Mouse (Mus musculus): ENCODE measurements around the gene Naa30. TPM values are rescaled to one million over a fixed set of nuclear protein-coding genes. Genes with fewer than 3 reads are reported as not detected.

The Naa30 gene
- total RNA-seq (2018; cell fraction: chromatin; rRNA removed) = 10 to 100 TPM; 19.8 to 62.1 (median 41.4) TPM
- 10 to 100 TPM; 11.3 to 19.1 (median 15.4) TPM for total RNA-seq (2018; cell fraction: cytosol; rRNA removed)
- 10 to 100 TPM; 19.2 to 66.5 (median 33.9) TPM for total RNA-seq (2018; cell fraction: nucleus; rRNA removed)
- 12.2 to 15.5 TPM (median 13.6 TPM) in 3 replicates for polyA plus RNA-seq (2018)

GRCm38 (mm10) chr14:49171867-49172581 is at the start of gene Naa30:
Gene Naa30, plus strand, starts transcription at chr14:49172226.
- no peaks in the 10 kb centered on the region for H3K36me3 ChIP-seq (ENCODE audit: inconsistent target)
- under 1% methylated on average over 79 of the region's 86 CpGs for WGBS (ENCODE audit: missing documents)
- H3K79me2 ChIP-seq (ENCODE audit: inconsistent target) = peaks cover 41% of the 10 kb centered on the region
- 0 out of 2 replicates have a peak within 1 kb of the TSS, but pooled peaks have one; percentile 27 for H3K27ac ChIP-seq
- H3K4me3 ChIP-seq (ENCODE audit: inconsistent target) = peak within 1 kb of the TSS; percentile 44

- Histone ChIP-seq H3K27ac (no peak overlapping the region), H3K4me3 (ENCODE audit: inconsistent target) (no peak overlapping the region), H3K36me3 (ENCODE audit: inconsistent target) (no peaks in the 10 kb centered on the region), H3K79me2 (ENCODE audit: inconsistent target) (no peaks in the 10 kb centered on the region)
- 91% methylated on average over 23 of the region's 23 CpGs for WGBS (ENCODE audit: missing documents)
These were observed 44.8 kb upstream of the Naa30 start for GRCm38 (mm10) chr14:49127162-49127779.

GRCm38 (mm10) chr14:49128544-49129263 is 43.3 kb upstream of the Naa30 start:
- Histone ChIP-seq H3K79me2 (ENCODE audit: inconsistent target) (no peaks in the 10 kb centered on the region), H3K27ac (no peak overlapping the region), H3K36me3 (ENCODE audit: inconsistent target) (no peaks in the 10 kb centered on the region), H3K4me3 (ENCODE audit: inconsistent target) (no peak overlapping the region)
- 66% methylated on average over 10 of the region's 10 CpGs for WGBS (ENCODE audit: missing documents)

GRCm38 (mm10) chr14:49132391-49132790 is 39.6 kb upstream of the Naa30 start:
- Histone ChIP-seq H3K36me3 (ENCODE audit: inconsistent target) (no peaks in the 10 kb centered on the region), H3K79me2 (ENCODE audit: inconsistent target) (no peaks in the 10 kb centered on the region), H3K4me3 (ENCODE audit: inconsistent target) (no peak overlapping the region), H3K27ac (no peak overlapping the region)
- WGBS (ENCODE audit: missing documents) = 86% methylated on average over 3 of the region's 3 CpGs

GRCm38 (mm10) chr14:49138171-49138570 is 33.9 kb upstream of the Naa30 start:
- no peak overlapping the region for H3K27ac ChIP-seq
- 83% methylated on average over 1 of the region's 1 CpGs for WGBS (ENCODE audit: missing documents)
- H3K79me2 ChIP-seq (ENCODE audit: inconsistent target) = no peaks in the 10 kb centered on the region
- H3K4me3 ChIP-seq (ENCODE audit: inconsistent target) = no peak overlapping the region
- no peaks in the 10 kb centered on the region for H3K36me3 ChIP-seq (ENCODE audit: inconsistent target)

GRCm38 (mm10) chr14:49140756-49141155 is 31.3 kb upstream of the Naa30 start:
- H3K79me2 ChIP-seq (ENCODE audit: inconsistent target) = no peaks in the 10 kb centered on the region
- no peak overlapping the region for H3K4me3 ChIP-seq (ENCODE audit: inconsistent target)
- WGBS (ENCODE audit: missing documents) = 76% methylated on average over 7 of the region's 7 CpGs
- H3K27ac ChIP-seq = no peak overlapping the region
- no peaks in the 10 kb centered on the region for H3K36me3 ChIP-seq (ENCODE audit: inconsistent target)

GRCm38 (mm10) chr14:49153801-49154200 is 18.2 kb upstream of the Naa30 start:
- 29% methylated on average over 7 of the region's 7 CpGs for WGBS (ENCODE audit: missing documents)
- Histone ChIP-seq H3K79me2 (ENCODE audit: inconsistent target) (no peaks in the 10 kb centered on the region), H3K27ac (no peak overlapping the region), H3K4me3 (ENCODE audit: inconsistent target) (no peak overlapping the region), H3K36me3 (ENCODE audit: inconsistent target) (no peaks in the 10 kb centered on the region)

- H3K79me2 ChIP-seq (ENCODE audit: inconsistent target) = no peaks in the 10 kb centered on the region
- H3K4me3 ChIP-seq (ENCODE audit: inconsistent target) = no peak overlapping the region
- 87% methylated on average over 5 of the region's 5 CpGs for WGBS (ENCODE audit: missing documents)
- no peaks in the 10 kb centered on the region for H3K36me3 ChIP-seq (ENCODE audit: inconsistent target)
- H3K27ac ChIP-seq = no peak overlapping the region
These were observed 16.5 kb upstream of the Naa30 start for GRCm38 (mm10) chr14:49155572-49155971.

GRCm38 (mm10) chr14:49158143-49158925 is 13.7 kb upstream of the Naa30 start:
- H3K36me3 ChIP-seq (ENCODE audit: inconsistent target) = no peaks in the 10 kb centered on the region
- WGBS (ENCODE audit: missing documents) = 87% methylated on average over 16 of the region's 16 CpGs
- H3K79me2 ChIP-seq (ENCODE audit: inconsistent target) = no peaks in the 10 kb centered on the region
- H3K27ac ChIP-seq = no peak overlapping the region
- H3K4me3 ChIP-seq (ENCODE audit: inconsistent target) = no peak overlapping the region

- Histone ChIP-seq H3K36me3 (ENCODE audit: inconsistent target) (no peaks in the 10 kb centered on the region), H3K79me2 (ENCODE audit: inconsistent target) (peaks cover 34% of the 10 kb centered on the region), H3K27ac (0 out of 2 replicates have a peak overlapping the region, but pooled peaks have one; percentile 27), H3K4me3 (ENCODE audit: inconsistent target) (peak overlapping the region; percentile 41)
- WGBS (ENCODE audit: missing documents) = 60% methylated on average over 8 of the region's 8 CpGs
These were observed 740 bp upstream of the Naa30 start for GRCm38 (mm10) chr14:49171286-49171685.

GRCm38 (mm10) chr14:49172582-49172988 is 559 bp downstream of the Naa30 start:
- Histone ChIP-seq H3K4me3 (ENCODE audit: inconsistent target) (peak overlapping the region; percentile 44), H3K79me2 (ENCODE audit: inconsistent target) (peaks cover 47% of the 10 kb centered on the region), H3K36me3 (ENCODE audit: inconsistent target) (no peaks in the 10 kb centered on the region), H3K27ac (no peak overlapping the region)
- WGBS (ENCODE audit: missing documents) = under 1% methylated on average over 34 of the region's 46 CpGs

- no peak overlapping the region for H3K27ac ChIP-seq
- WGBS (ENCODE audit: missing documents) = 61% methylated on average over 16 of the region's 16 CpGs
These were observed 1.5 kb downstream of the Naa30 start for GRCm38 (mm10) chr14:49173290-49174135.

GRCm38 (mm10) chr14:49179736-49180135 is 7.7 kb downstream of the Naa30 start:
- H3K36me3 ChIP-seq (ENCODE audit: inconsistent target) = peaks cover 39% of the 10 kb centered on the region
- peaks cover 53% of the 10 kb centered on the region for H3K79me2 ChIP-seq (ENCODE audit: inconsistent target)
- 96% methylated on average over 3 of the region's 3 CpGs for WGBS (ENCODE audit: missing documents)
- no peak overlapping the region for H3K27ac ChIP-seq
- H3K4me3 ChIP-seq (ENCODE audit: inconsistent target) = no peak overlapping the region

More at GRCm38 (mm10) chr14:49173290-49174135, 1.5 kb downstream of the Naa30 start:
- peaks cover 7% of the 10 kb centered on the region; the same call in 1 of the 2 replicates for H3K36me3 ChIP-seq (ENCODE audit: inconsistent target)
- H3K4me3 ChIP-seq (ENCODE audit: inconsistent target) = peak overlapping the region; percentile 44
- peaks cover 56% of the 10 kb centered on the region for H3K79me2 ChIP-seq (ENCODE audit: inconsistent target)

Measured in macrophage (primary cell).